Mouse (Mus musculus) liver, embryonic 14.5 days (tissue): ENCODE results near the gene Prrg4. TPM values are rescaled to one million over a fixed set of nuclear protein-coding genes. Genes with fewer than 3 reads are reported as not detected.
"Not testable (repeated sequence)": the region's sequence is repeated elsewhere in the genome, so short reads cannot be mapped to it uniquely, and the experiment has no call there.

Source experiments
- ATAC-seq: fragments of 200-750 bp; cut with Nextera tagmentation; 2 replicates; pipeline ENCODE4 v1.8.0; 2017; ENCODE audit warnings: moderate number of reproducible peaks, mild to moderate bottlenecking, moderate library complexity; ENCODE audit not compliant: insufficient read depth
- DNase-seq, 3 experiments: peaks; one replicate each; pipeline ENCODE4 v3.0.0-alpha.2; 2012 to 2013; ENCODE audit warnings: low read depth in 3 of 3, low spot score in 3 of 3
- H3K27ac ChIP-seq: fragments of 300-500 bp; sonication (generic); 2 replicates; pipeline ENCODE4 v1.5.1; 2014; ENCODE audit warnings: moderate library complexity, mild to moderate bottlenecking, control low read depth, inconsistent platforms
- H3K27me3 ChIP-seq: fragments of 300-500 bp; sonication (generic); 2 replicates; pipeline ENCODE4 v1.6.1; 2014; ENCODE audit warnings: mild to moderate bottlenecking, low read length, moderate library complexity; ENCODE audit not compliant: control insufficient read depth, insufficient read depth
- H3K36me3 ChIP-seq: fragments of 300-500 bp; sonication (generic); replicated peaks from 2 replicates; pipeline ENCODE4 v1.6.1; 2014; ENCODE audit warnings: low read depth; ENCODE audit not compliant: control insufficient read depth, insufficient read depth
- H3K4me1 ChIP-seq, 2 experiments: fragments of 200-500 bp in 1 of 2; fragments of 300-500 bp in 1 of 2; sonication (generic) in 1 of 2; replicated peaks; 2 replicates each; pipeline ENCODE4 v1.6.1; 2012 to 2014; ENCODE audit warnings: antibody characterized with exemption in 1 of 2, inconsistent platforms in 1 of 2, low read length in 1 of 2; ENCODE audit not compliant: control insufficient read depth in 2 of 2, insufficient read depth in 2 of 2
- H3K4me2 ChIP-seq: fragments of 300-500 bp; sonication (generic); 2 replicates; pipeline ENCODE4 v1.6.1; 2014; ENCODE audit warnings: low read depth, mild to moderate bottlenecking, control low read depth, moderate library complexity
- H3K4me3 ChIP-seq, 2 experiments: fragments of 200-500 bp in 1 of 2; fragments of 300-500 bp in 1 of 2; sonication (generic) in 1 of 2; 2 replicates each; pipeline ENCODE4 v1.5.1; 2012 to 2014; ENCODE audit warnings: low read depth in 2 of 2, low read length in 2 of 2, mild to moderate bottlenecking in 2 of 2, control low read depth in 1 of 2, inconsistent platforms in 1 of 2, moderate library complexity in 1 of 2; ENCODE audit not compliant: insufficient read depth in 1 of 2
- H3K9ac ChIP-seq: fragments of 300-500 bp; sonication (generic); replicated peaks from 2 replicates; pipeline ENCODE4 v1.6.1; 2014; ENCODE audit warnings: mild to moderate bottlenecking, control low read depth, moderate library complexity
- H3K9me3 ChIP-seq: fragments of 300-500 bp; sonication (generic); 2 replicates; pipeline ENCODE4 v1.6.1; 2016; ENCODE audit warnings: low read length, mixed read lengths; ENCODE audit not compliant: control insufficient read depth
- CTCF ChIP-seq: IDR thresholded peaks from 2 replicates; pipeline ENCODE4 v1.5.1; 2016; ENCODE audit warnings: antibody characterized with exemption, low read depth, control low read depth
- EP300 ChIP-seq: IDR thresholded peaks from 2 replicates; pipeline ENCODE4 v1.6.1; 2016; ENCODE audit warnings: antibody characterized with exemption, low read depth
- WGBS: fragments of 180-500 bp; shearing (Covaris S2); extraction: QIAGEN DNeasy Blood & Tissue Kit; methylation state at CpG from one replicate; pipeline ENCODE4 v1.1.7; 2014; ENCODE audit not compliant: insufficient replicate concordance; 5-methylcytosine and 5-hydroxymethylcytosine counted together
- polyA plus RNA-seq, 2 experiments: library from polyadenylated mRNA; depleted of rRNA in 1 of 2; stranded (reverse) in 1 of 2; unstranded in 1 of 2; fragments of >200 nt; fragmentation: Nextera tagmentation in 1 of 2; extraction: Ambion mirVana in 1 of 2; gene quantifications; 2 replicates each; pipeline versions ENCODE4 v1.2.1 to v1.2.3; 2012 to 2014

Prrg4 gene
- polyA plus RNA-seq, 2 experiments = 0.09 TPM; not detected in 1

DNA sequence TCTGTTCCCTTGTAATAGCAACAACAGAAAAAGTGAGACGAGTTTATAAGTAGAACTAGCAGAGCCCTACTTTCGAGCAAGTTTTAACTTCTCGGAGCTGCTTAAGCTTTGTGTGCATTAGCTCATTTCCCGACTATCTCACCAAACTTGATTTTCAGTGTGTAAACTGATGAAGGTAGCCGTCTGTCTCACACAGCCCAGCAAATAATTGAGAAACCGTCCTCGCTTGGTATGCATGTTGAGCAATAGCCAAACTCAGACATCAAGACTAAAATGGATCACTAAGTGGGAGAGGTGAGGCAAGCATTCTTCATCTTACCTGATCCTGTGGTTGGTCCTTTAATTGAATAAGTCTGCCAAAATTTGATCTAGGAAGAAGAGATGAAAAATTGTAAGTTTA lies 7.9 kb downstream of the Prrg4 start:
- no peaks in the 10 kb centered on the region for H3K9me3 ChIP-seq
- WGBS = 54% methylated on average over 7 of the region's 7 CpGs
- H3K4me3 ChIP-seq = no peak overlapping the region
- no peaks in the 10 kb centered on the region for H3K36me3 ChIP-seq
- no peaks in the 10 kb centered on the region for H3K4me1 ChIP-seq
- ATAC-seq (no peak), DNase-seq (no peak)
- TF ChIP-seq CTCF (no peak), EP300 (no peak)
- H3K9ac ChIP-seq = no peak overlapping the region
- H3K4me2 ChIP-seq = no peak overlapping the region
- no peaks in the 10 kb centered on the region for H3K27me3 ChIP-seq
- H3K27ac ChIP-seq = no peak overlapping the region

DNA sequence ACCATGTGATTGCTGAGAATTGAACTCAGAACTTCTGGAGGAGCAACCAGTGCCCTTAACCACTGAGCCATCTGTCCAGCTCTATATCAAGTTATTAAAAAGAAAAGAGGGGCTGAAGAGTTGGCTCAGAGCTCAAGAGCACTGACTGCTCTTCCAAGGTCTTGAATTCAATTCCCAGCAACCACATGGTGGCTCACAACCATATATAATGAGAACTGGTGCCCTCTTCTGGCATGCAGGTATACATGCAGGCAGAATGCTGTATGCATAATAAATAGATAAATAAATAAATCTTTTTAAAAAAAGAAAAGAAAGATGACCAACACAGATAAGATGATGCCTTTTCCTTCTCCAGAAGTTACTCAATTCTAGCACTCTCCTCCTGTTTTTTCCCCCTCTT lies 8.7 kb downstream of the Prrg4 start:
- DNase-seq (no peak), ATAC-seq (no peak)
- no peak for TF ChIP-seq CTCF
- TF ChIP-seq EP300 = no peak
- no peaks in the 10 kb centered on the region for H3K36me3 ChIP-seq
- no peaks in the 10 kb centered on the region for H3K4me1 ChIP-seq
- H3K9ac ChIP-seq = no peak overlapping the region
- no peaks in the 10 kb centered on the region for H3K9me3 ChIP-seq
- H3K27me3 ChIP-seq = no peaks in the 10 kb centered on the region
- no peak overlapping the region for H3K4me3 ChIP-seq
- H3K4me2 ChIP-seq = no peak overlapping the region
- H3K27ac ChIP-seq = no peak overlapping the region

DNA sequence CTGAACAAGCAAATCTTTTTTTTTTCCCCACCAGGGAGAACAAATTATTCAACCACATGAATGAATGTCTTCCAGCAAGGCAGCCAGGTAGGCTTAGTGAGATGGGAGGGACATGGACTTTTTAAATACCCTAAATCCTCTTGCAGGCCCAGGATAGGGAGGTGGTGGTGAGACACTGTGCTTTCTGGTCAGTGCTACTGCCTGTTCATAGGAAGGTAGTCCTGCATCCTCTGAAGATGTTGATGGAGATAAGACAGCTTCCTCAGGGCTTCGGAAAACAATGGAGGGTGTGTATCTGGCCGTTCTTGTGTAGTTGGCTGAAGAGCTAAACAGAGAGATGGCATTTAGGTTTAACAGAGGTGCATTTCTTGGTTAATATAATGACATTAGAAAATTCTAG lies 17.2 kb downstream of the Prrg4 start:
- no peak overlapping the region for H3K27ac ChIP-seq
- no peak for DNase-seq
- no peak overlapping the region for H3K9ac ChIP-seq
- no peaks in the 10 kb centered on the region for H3K4me1 ChIP-seq
- TF ChIP-seq CTCF = no peak
- no peak for TF ChIP-seq EP300
- no peak overlapping the region for H3K4me3 ChIP-seq
- no peak overlapping the region for H3K4me2 ChIP-seq
- H3K27me3 ChIP-seq = no peaks in the 10 kb centered on the region
- H3K36me3 ChIP-seq = no peaks in the 10 kb centered on the region
- no peaks in the 10 kb centered on the region for H3K9me3 ChIP-seq
- no peak for ATAC-seq
- 66% methylated on average over 2 of the region's 2 CpGs for WGBS

DNA sequence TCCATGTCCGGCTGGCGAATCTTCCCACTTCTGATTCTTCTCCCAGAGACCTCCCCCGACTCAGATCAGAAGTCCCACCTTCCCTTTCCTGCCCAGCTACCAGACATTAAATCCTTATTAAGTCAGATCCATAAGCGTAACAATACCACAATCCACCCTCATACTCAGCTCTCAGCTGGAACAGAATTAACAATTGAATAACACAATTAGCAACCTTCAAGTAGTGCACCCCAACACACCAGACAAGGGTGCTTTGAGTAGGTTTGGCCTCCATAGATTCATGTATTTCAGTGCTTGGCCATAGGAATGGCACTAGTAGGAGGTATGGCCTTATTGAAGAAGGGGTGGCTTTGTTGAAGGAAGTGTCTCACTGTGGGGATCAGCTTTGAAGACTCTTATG lies 23.5 kb downstream of the Prrg4 start:
- H3K4me1 ChIP-seq = no peaks in the 10 kb centered on the region
- ATAC-seq (no peak), DNase-seq (no peak)
- no peaks in the 10 kb centered on the region for H3K36me3 ChIP-seq
- 63% methylated on average over 4 of the region's 4 CpGs for WGBS
- no peak overlapping the region for H3K4me2 ChIP-seq
- H3K27ac ChIP-seq = no peak overlapping the region
- H3K9me3 ChIP-seq = no peaks in the 10 kb centered on the region
- H3K9ac ChIP-seq = no peak overlapping the region
- H3K4me3 ChIP-seq = no peak overlapping the region
- TF ChIP-seq EP300 = no peak
- no peak for TF ChIP-seq CTCF
- H3K27me3 ChIP-seq = no peaks in the 10 kb centered on the region

DNA sequence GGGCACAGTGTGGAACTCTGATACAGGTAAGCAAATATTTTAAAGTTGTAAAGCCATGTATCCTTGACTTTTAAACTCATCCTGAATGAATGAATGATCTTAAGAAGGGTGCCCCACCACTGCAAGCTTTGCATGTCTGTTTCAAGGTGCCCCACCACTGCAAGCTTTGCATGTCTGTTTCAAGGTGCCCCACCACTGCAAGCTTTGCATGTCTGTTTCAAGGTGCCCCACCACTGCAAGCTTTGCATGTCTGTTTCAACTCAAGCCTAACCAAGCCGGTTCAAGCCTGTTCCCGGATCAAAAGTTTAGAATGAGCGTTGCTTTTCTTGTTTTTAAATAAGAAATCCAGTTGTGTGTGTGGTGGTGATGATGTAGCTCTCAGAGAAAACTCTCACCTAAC lies 30.9 kb downstream of the Prrg4 start:
- not testable (repeated sequence) for H3K27me3 ChIP-seq, DNase-seq, H3K4me2 ChIP-seq, H3K4me3 ChIP-seq, H3K9me3 ChIP-seq, ATAC-seq, H3K36me3 ChIP-seq, H3K27ac ChIP-seq, H3K9ac ChIP-seq
- 70% methylated on average over 3 of the region's 3 CpGs for WGBS
- H3K4me1 ChIP-seq = peaks cover 9 to 10% of the 10 kb centered on the region in 2 experiments; a peak in 3 of 4 replicates
